Mouse (Mus musculus): Measurements from ENCODE around the gene Med9. TPM values are rescaled to one million over a fixed set of nuclear protein-coding genes. Genes with fewer than 3 reads are reported as not detected.

Med9 gene
- polyA plus RNA-seq, 1 experiment from 2014 or later = 35.7 TPM

DNA sequence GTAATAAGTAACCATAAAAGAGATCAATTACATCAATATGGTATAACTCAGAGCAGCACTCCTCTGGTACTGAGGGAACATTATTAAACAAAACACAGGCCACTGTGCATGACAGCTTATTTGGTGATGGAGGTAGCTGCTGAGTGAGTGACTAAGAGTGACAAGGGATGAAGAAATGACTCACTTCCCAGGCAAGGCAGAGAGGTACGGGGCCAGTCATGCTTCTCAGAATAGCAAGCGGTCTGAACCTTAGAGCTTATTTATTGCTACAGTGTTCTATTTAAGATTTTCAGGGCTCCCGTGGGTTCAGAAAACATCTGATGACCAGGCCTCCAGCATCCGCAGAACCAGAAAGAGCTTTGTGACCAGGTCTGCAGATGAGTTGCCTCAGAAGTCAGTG is 34.3 kb upstream of the Med9 start:
- ATAC-seq (no peak), DNase-seq (ENCODE audit: low spot score) (no peak)
- Histone ChIP-seq H3K27me3 (replicated peaks; ENCODE audit: control insufficient read depth, insufficient read depth, low read length) (no peaks in the 10 kb centered on the region), H3K4me2 (ENCODE audit: low read length) (no peak overlapping the region), H3K9ac (ENCODE audit: low read length) (no peak overlapping the region), H3K4me1 (ENCODE audit: control insufficient read depth, insufficient read depth, low read length) (no peaks in the 10 kb centered on the region), H3K9me3 (replicated peaks; ENCODE audit: control insufficient read depth, low read length) (no peaks in the 10 kb centered on the region), H3K27ac (ENCODE audit: low read depth, low read length) (no peak overlapping the region), H3K36me3 (ENCODE audit: control insufficient read depth, insufficient read depth, low read length) (no peaks in the 10 kb centered on the region), H3K4me3 (ENCODE audit: low read depth, low read length) (no peak overlapping the region)
- 93% methylated on average over 4 of the region's 4 CpGs for WGBS

DNA sequence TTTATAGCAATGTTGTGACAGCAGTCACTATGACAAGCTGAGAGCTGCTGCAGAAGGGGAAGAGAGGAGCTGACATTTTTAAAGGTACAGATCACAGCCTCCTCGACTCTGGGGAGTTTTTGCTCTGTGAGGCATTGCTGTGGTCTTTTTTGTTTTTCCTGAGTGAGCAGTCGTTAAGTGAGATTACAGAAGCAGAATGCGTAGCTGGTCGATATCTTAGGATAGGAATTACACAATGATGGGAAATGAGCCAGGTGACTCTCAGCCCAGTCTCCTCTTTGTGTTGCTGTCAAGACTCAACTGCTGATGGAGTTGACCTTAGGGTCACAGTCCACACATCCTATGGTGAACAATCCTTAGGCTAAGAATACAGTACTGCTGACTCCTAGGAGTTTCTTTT is 30.0 kb upstream of the Med9 start:
- H3K4me1 ChIP-seq (ENCODE audit: control insufficient read depth, insufficient read depth, low read length) = no peaks in the 10 kb centered on the region
- no peak overlapping the region for H3K4me3 ChIP-seq (ENCODE audit: low read depth, low read length)
- H3K9me3 ChIP-seq (replicated peaks; ENCODE audit: control insufficient read depth, low read length) = no peaks in the 10 kb centered on the region
- H3K9ac ChIP-seq (ENCODE audit: low read length) = no peak overlapping the region
- DNase-seq (ENCODE audit: low spot score) (no peak), ATAC-seq (no peak)
- no peak overlapping the region for H3K27ac ChIP-seq (ENCODE audit: low read depth, low read length)
- H3K36me3 ChIP-seq (ENCODE audit: control insufficient read depth, insufficient read depth, low read length) = no peaks in the 10 kb centered on the region
- no peak overlapping the region for H3K4me2 ChIP-seq (ENCODE audit: low read length)
- WGBS = 32% methylated on average over 4 of the region's 4 CpGs
- no peaks in the 10 kb centered on the region for H3K27me3 ChIP-seq (replicated peaks; ENCODE audit: control insufficient read depth, insufficient read depth, low read length)

DNA sequence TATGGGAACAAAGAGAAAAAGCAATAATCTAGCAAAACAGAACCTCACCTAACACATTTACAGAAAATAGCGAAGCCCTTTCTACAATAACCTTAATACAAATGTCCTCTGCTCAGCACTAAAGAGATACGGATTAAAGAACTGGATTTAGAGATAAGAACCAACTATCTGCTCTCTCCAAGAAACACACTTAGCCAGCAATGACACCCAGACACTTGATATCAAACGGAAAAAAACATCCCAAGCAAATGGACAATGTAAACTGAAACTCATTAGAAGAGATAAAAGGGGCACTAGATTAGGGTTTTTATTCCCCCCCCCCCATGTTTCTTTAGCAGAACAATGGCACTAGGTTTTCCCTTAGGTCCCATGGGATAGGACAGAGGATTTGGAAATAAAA is 28.6 kb upstream of the Med9 start:
- H3K27ac ChIP-seq (ENCODE audit: low read depth, low read length) = no peak overlapping the region
- H3K4me2 ChIP-seq (ENCODE audit: low read length) = no peak overlapping the region
- whole genome bisulfite sequencing = 80% methylated on average over 3 of the region's 3 CpGs
- ATAC-seq (no peak), DNase-seq (ENCODE audit: low spot score) (no peak)
- H3K9ac ChIP-seq (ENCODE audit: low read length) = no peak overlapping the region
- H3K36me3 ChIP-seq (ENCODE audit: control insufficient read depth, insufficient read depth, low read length) = no peaks in the 10 kb centered on the region
- H3K9me3 ChIP-seq (replicated peaks; ENCODE audit: control insufficient read depth, low read length) = no peaks in the 10 kb centered on the region
- H3K4me3 ChIP-seq (ENCODE audit: low read depth, low read length) = no peak overlapping the region
- H3K4me1 ChIP-seq (ENCODE audit: control insufficient read depth, insufficient read depth, low read length) = no peaks in the 10 kb centered on the region
- no peaks in the 10 kb centered on the region for H3K27me3 ChIP-seq (replicated peaks; ENCODE audit: control insufficient read depth, insufficient read depth, low read length)

DNA sequence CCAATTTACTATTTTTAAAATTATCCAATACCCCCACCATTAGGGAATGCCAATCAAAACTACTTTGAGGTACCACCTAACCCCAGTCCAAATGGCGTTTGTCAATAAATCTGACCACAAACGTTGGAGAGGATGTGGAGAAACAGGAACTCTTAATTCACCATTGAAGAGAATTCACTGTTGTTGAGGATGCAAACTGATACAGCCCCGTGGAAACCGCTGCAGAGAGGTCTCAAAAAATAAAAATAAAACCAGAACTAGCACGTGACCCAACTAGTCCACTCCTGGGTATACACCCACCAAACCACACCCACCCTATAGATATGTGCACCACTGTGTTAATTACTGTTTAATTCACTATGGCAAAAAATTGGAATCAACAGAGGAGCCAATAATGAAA is 27.7 kb upstream of the Med9 start:
- no peaks in the 10 kb centered on the region for H3K9me3 ChIP-seq (replicated peaks; ENCODE audit: control insufficient read depth, low read length)
- H3K4me2 ChIP-seq (ENCODE audit: low read length) = no peak overlapping the region
- no peak overlapping the region for H3K4me3 ChIP-seq (ENCODE audit: low read depth, low read length)
- H3K27ac ChIP-seq (ENCODE audit: low read depth, low read length) = no peak overlapping the region
- no peaks in the 10 kb centered on the region for H3K36me3 ChIP-seq (ENCODE audit: control insufficient read depth, insufficient read depth, low read length)
- no peak overlapping the region for H3K9ac ChIP-seq (ENCODE audit: low read length)
- WGBS = 82% methylated on average over 5 of the region's 5 CpGs
- DNase-seq (ENCODE audit: low spot score) = no peak
- no peaks in the 10 kb centered on the region for H3K27me3 ChIP-seq (replicated peaks; ENCODE audit: control insufficient read depth, insufficient read depth, low read length)
- ATAC-seq = no peak
- H3K4me1 ChIP-seq (ENCODE audit: control insufficient read depth, insufficient read depth, low read length) = no peaks in the 10 kb centered on the region

DNA sequence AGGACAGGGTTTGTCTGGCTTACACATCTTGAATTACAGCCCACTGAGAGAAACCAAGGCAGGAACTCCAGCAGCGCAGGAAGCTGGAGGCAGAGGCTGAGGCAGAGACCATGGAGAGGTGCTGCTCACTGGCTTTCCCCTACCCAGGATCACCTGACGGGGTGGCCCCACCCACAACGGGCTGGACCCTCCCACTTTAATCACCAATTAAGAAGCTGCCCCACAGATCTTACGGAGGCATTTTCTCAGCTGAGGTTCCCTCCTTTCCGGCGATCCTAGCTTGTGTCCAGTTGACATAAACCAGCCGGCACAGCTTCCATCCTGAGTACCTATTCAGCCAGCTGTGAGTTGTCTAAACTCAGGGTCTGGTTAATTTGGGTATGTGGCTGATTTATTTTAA is 26.7 kb upstream of the Med9 start:
- H3K4me3 ChIP-seq (ENCODE audit: low read depth, low read length) = no peak overlapping the region

DNA sequence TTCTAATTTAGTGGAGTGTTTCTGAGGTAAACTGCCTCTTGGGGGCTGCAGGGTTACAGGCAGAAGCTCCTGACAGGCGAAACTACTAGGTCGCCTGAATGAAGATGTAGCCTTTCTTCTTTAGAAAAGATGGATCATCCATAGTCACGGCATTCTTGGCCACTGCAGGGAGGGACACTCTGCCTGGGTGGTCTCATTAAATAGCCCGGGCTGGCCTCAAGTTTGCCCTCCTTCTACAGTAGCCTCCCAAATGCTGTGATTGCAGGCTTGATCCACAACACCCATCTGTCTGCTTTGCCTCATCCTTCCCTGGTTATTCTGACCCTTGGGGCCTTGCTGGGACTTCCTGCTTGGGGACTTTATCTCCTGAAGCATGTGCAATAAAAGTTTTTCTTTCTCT is 18.0 kb upstream of the Med9 start:
- no peak overlapping the region for H3K4me2 ChIP-seq (ENCODE audit: low read length)
- DNase-seq (ENCODE audit: low spot score) (no peak), ATAC-seq (no peak)
- no peaks in the 10 kb centered on the region for H3K27me3 ChIP-seq (replicated peaks; ENCODE audit: control insufficient read depth, insufficient read depth, low read length)
- no peak overlapping the region for H3K9ac ChIP-seq (ENCODE audit: low read length)
- no peak overlapping the region for H3K27ac ChIP-seq (ENCODE audit: low read depth, low read length)
- WGBS = 50% methylated on average over 4 of the region's 4 CpGs
- no peaks in the 10 kb centered on the region for H3K9me3 ChIP-seq (replicated peaks; ENCODE audit: control insufficient read depth, low read length)
- no peaks in the 10 kb centered on the region for H3K36me3 ChIP-seq (ENCODE audit: control insufficient read depth, insufficient read depth, low read length)
- no peaks in the 10 kb centered on the region for H3K4me1 ChIP-seq (ENCODE audit: control insufficient read depth, insufficient read depth, low read length)
- H3K4me3 ChIP-seq (ENCODE audit: low read depth, low read length) = no peak overlapping the region

More for the DNA sequence above, 26.7 kb upstream of the Med9 start:
- Histone ChIP-seq H3K9ac (ENCODE audit: low read length) (no peak overlapping the region), H3K27ac (ENCODE audit: low read depth, low read length) (no peak overlapping the region), H3K9me3 (replicated peaks; ENCODE audit: control insufficient read depth, low read length) (no peaks in the 10 kb centered on the region), H3K4me2 (ENCODE audit: low read length) (no peak overlapping the region), H3K4me1 (ENCODE audit: control insufficient read depth, insufficient read depth, low read length) (no peaks in the 10 kb centered on the region), H3K36me3 (ENCODE audit: control insufficient read depth, insufficient read depth, low read length) (no peaks in the 10 kb centered on the region), H3K27me3 (replicated peaks; ENCODE audit: control insufficient read depth, insufficient read depth, low read length) (no peaks in the 10 kb centered on the region)
- WGBS = 10% methylated on average over 7 of the region's 7 CpGs
- no peak for DNase-seq (ENCODE audit: low spot score)
- ATAC-seq = no peak

DNA sequence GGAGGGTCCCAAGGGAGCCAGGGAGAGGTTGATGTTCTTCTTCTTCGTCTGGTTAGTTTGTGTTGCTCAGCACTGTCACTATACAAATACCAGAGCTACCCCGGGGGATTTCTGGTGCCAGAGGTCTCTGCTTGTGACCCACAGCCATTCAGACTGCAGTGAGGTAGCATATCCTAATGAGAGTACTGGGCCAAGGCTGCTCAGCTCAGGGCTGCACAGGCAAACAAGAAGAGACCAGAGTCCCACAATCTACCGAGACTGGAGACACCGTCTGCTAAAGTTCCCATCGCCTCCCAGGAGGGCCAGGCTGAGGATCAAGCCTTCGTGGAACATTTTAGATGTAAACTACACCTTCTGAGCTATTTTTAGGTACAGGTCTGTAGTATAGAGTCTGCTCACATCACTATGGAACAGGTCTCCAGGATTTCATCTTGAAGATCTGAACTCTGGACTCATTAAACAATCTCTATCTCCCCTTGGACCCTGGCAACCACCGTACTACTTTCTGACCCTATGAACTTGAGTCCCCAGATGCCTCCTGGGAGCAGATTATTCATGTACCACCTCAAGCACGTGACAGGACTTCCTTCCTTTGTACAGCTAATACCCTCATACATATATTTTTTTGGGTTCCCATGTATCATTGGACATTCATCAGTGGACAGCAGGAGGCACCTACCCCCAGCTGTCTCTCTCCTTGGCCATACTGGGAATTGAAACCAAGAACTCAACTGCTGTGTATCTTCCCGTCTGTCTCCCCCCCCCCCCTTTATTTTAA is 15.3 kb upstream of the Med9 start:
- no peaks in the 10 kb centered on the region for H3K9me3 ChIP-seq (replicated peaks; ENCODE audit: control insufficient read depth, low read length)
- DNase-seq (ENCODE audit: low spot score) (no peak), ATAC-seq (no peak)
- no peak overlapping the region for H3K9ac ChIP-seq (ENCODE audit: low read length)
- H3K4me3 ChIP-seq (ENCODE audit: low read depth, low read length) = no peak overlapping the region
- no peaks in the 10 kb centered on the region for H3K4me1 ChIP-seq (ENCODE audit: control insufficient read depth, insufficient read depth, low read length)
- 69% methylated on average over 9 of the region's 9 CpGs for WGBS
- H3K4me2 ChIP-seq (ENCODE audit: low read length) = no peak overlapping the region
- H3K27me3 ChIP-seq (replicated peaks; ENCODE audit: control insufficient read depth, insufficient read depth, low read length) = no peaks in the 10 kb centered on the region
- H3K36me3 ChIP-seq (ENCODE audit: control insufficient read depth, insufficient read depth, low read length) = no peaks in the 10 kb centered on the region
- H3K27ac ChIP-seq (ENCODE audit: low read depth, low read length) = no peak overlapping the region

DNA sequence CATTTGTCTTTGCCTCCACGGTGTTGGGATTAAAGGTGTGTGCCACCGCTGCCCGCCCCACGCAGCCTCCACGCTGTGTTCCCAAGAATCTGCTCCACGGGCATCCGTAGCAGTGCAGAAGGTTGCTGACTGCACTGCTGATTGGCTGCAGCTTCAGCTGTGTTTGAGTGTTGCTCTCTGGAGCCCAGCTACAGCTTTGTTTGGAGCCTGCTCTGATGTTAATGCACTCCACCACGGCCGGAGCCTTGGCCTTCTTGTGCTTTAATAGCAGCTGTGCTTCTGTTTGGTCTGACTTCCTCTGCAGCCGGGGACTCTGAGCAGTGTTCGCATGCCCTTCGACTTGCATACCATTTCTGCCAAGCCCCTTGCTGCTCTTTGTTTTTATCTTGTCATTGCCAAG is 14.1 kb upstream of the Med9 start:
- Histone ChIP-seq H3K27ac (ENCODE audit: low read depth, low read length) (no peak overlapping the region), H3K36me3 (ENCODE audit: control insufficient read depth, insufficient read depth, low read length) (no peaks in the 10 kb centered on the region), H3K4me1 (ENCODE audit: control insufficient read depth, insufficient read depth, low read length) (no peaks in the 10 kb centered on the region), H3K4me2 (ENCODE audit: low read length) (no peak overlapping the region), H3K9ac (ENCODE audit: low read length) (peak overlapping the region; percentile 29; the same call in 1 of the 2 replicates), H3K9me3 (replicated peaks; ENCODE audit: control insufficient read depth, low read length) (no peaks in the 10 kb centered on the region), H3K4me3 (ENCODE audit: low read depth, low read length) (no peak overlapping the region), H3K27me3 (replicated peaks; ENCODE audit: control insufficient read depth, insufficient read depth, low read length) (no peaks in the 10 kb centered on the region)
- 51% methylated on average over 12 of the region's 12 CpGs for WGBS
- DNase-seq (ENCODE audit: low spot score) (peak; percentile 30), ATAC-seq (0 out of 2 replicates have a peak, but pooled peaks have one; percentile 26)

DNA sequence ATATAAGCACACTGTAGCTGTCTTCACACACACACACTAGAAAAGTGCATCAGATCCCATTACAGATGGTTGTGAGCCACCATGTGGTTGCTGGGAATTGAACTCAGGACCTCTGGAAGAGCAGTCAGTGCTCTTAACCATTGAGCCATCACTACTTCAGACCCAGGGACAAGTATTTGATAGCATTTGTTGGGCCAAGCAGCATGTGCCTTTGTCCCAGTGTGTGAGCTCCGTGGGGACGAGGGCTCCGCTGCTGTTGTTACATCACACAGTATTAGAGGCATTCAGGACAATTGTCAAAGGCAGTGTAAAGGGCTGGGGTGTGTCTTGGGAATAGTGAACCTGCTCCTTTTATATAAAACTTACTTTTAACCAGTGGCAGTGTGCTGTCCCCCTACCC is 11.0 kb upstream of the Med9 start:
- ATAC-seq = no peak
- H3K4me2 ChIP-seq (ENCODE audit: low read length) = no peak overlapping the region
- no peak overlapping the region for H3K4me3 ChIP-seq (ENCODE audit: low read depth, low read length)
- no peaks in the 10 kb centered on the region for H3K4me1 ChIP-seq (ENCODE audit: control insufficient read depth, insufficient read depth, low read length)
- WGBS = 66% methylated on average over 3 of the region's 3 CpGs
- no peak for DNase-seq (ENCODE audit: low spot score)
- H3K36me3 ChIP-seq (ENCODE audit: control insufficient read depth, insufficient read depth, low read length) = no peaks in the 10 kb centered on the region
- H3K9ac ChIP-seq (ENCODE audit: low read length) = no peak overlapping the region
- no peaks in the 10 kb centered on the region for H3K9me3 ChIP-seq (replicated peaks; ENCODE audit: control insufficient read depth, low read length)
- H3K27me3 ChIP-seq (replicated peaks; ENCODE audit: control insufficient read depth, insufficient read depth, low read length) = no peaks in the 10 kb centered on the region
- H3K27ac ChIP-seq (ENCODE audit: low read depth, low read length) = no peak overlapping the region
